Mouse (Mus musculus) heart, adult 11 months (tissue): ENCODE measurements around the gene Tcerg1l.

Source experiments
- DNase-seq: peaks from one replicate; pipeline ENCODE4 v3.0.0; 2022

Tcerg1l gene

GRCm38 (mm10) chr7:138215177-138215830 lies 182.2 kb downstream of the Tcerg1l start:
- DNase-seq: no peak

- no peak for DNase-seq
Measured at GRCm38 (mm10) chr7:138214710-138215109, 182.8 kb downstream of the Tcerg1l start.

- DNase-seq: no peak
Measured at GRCm38 (mm10) chr7:138209769-138210168, 187.8 kb downstream of the Tcerg1l start.

- no peak for DNase-seq
Measured at GRCm38 (mm10) chr7:138205124-138205523, 192.4 kb downstream of the Tcerg1l start.

GRCm38 (mm10) chr7:138202162-138202832 lies 195.2 kb downstream of the Tcerg1l start:
- DNase-seq: peak; percentile 83

GRCm38 (mm10) chr7:138199333-138200058 lies 198.0 kb downstream of the Tcerg1l start:
- no peak for DNase-seq

DNA sequence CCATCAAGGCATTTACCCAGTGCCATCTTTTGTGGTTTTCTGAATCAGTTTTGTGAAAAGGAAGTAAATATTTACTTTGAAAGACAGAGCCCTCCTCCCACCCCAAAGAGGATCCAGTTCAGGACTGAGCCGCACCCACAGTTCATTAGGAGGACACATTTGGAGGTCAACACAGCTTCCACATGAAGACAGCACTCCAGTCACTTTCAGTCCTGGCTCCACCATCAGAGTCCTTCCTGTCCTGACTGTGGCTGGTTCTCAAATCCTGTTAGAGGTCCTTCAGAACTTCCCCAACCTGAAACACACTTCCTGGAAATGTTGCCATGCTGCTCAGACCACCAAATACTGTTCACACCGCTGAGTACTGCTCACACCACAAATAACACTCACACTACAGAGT lies 201.4 kb downstream of the Tcerg1l start:
- no peak for DNase-seq

DNA sequence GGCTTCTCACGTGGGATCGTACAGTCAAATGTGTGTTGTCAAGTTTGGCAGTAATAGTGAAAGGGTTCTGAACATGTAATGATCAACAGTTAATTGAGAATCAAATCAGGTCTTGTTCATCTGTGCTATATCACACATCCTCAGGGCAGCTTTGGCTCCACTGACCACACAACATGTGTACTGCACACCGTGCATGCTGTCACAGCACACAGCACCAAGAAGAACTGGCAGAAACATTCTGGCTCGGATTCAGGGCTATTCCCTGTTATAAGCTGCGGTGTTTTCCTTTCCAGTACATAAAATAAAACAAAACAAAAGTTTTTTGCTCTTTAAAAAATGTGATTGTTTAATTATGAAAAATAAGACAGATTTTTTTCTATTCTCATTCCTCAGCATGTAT lies 213.3 kb downstream of the Tcerg1l start:
- DNase-seq: peak; percentile 78

DNA sequence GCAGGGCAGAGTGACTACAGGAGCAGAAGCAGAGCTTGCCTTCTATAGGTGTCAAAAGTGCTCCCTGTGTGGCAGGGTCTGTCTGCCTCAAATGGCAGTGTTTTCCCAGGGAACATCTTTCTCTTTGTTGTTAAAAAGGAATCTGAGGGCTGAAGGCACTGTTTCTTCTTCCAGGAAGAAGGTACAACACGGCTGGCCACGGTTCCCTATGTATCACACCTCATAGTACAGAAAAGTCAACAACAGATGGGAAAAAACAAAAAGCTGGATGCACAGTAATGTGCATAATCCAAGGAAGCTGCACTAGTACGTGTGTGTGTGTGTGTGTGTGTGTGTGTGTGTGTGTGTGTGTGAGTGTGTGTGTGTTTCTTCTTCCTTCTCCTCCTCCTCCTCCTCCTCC lies 215.3 kb downstream of the Tcerg1l start:
- peak; percentile 39 for DNase-seq

- DNase-seq: peak; percentile 80
Measured at GRCm38 (mm10) chr7:138178617-138179016, 218.9 kb downstream of the Tcerg1l start.

- DNase-seq: peak; percentile 91
Measured at GRCm38 (mm10) chr7:138176026-138176425, 221.5 kb downstream of the Tcerg1l start.

- DNase-seq: peak; percentile 72
Measured at GRCm38 (mm10) chr7:138170389-138170788, 227.1 kb downstream of the Tcerg1l start.
